Mouse (Mus musculus) midbrain, embryonic 16.5 days (tissue): ENCODE data around the gene Cenpl. TPM values are rescaled to one million over a fixed set of nuclear protein-coding genes. Genes with fewer than 3 reads are reported as not detected.

ENCODE experiments used
- ATAC-seq: fragments of 200-750 bp; cut with Nextera tagmentation; 2 replicates; pipeline ENCODE4 v1.8.0; 2017; ENCODE audit warnings: moderate TSS enrichment
- H3K27ac ChIP-seq: fragments of 300-500 bp; sonication (generic); 2 replicates; pipeline ENCODE4 v1.5.1; 2014; ENCODE audit warnings: mild to moderate bottlenecking, low read length, mixed read lengths
- H3K27me3 ChIP-seq: fragments of 300-500 bp; sonication (generic); 2 replicates; pipeline ENCODE4 v1.6.1; 2014; ENCODE audit warnings: low read depth, low read length, mixed read lengths; ENCODE audit not compliant: control insufficient read depth, insufficient read depth
- H3K36me3 ChIP-seq: fragments of 300-500 bp; sonication (generic); 2 replicates; pipeline ENCODE4 v1.6.1; 2014; ENCODE audit warnings: mild to moderate bottlenecking, low read length, moderate library complexity, mixed read lengths; ENCODE audit not compliant: control insufficient read depth, insufficient read depth
- H3K4me1 ChIP-seq: fragments of 300-500 bp; sonication (generic); 2 replicates; pipeline ENCODE4 v1.6.1; 2014; ENCODE audit warnings: mild to moderate bottlenecking, low read length, mixed read lengths; ENCODE audit not compliant: control insufficient read depth, insufficient read depth
- H3K4me2 ChIP-seq: fragments of 300-500 bp; sonication (generic); 2 replicates; pipeline ENCODE4 v1.6.1; 2014; ENCODE audit warnings: mild to moderate bottlenecking, low read length, mixed read lengths
- H3K4me3 ChIP-seq: fragments of 300-500 bp; sonication (generic); 2 replicates; pipeline ENCODE4 v1.5.1; 2014; ENCODE audit warnings: low read depth, mild to moderate bottlenecking, low read length, moderate library complexity, mixed read lengths
- H3K9ac ChIP-seq: fragments of 300-500 bp; sonication (generic); 2 replicates; pipeline ENCODE4 v1.6.1; 2014; ENCODE audit warnings: low read depth, low read length, mixed read lengths
- H3K9me3 ChIP-seq: fragments of 300-500 bp; sonication (generic); replicated peaks from 2 replicates; pipeline ENCODE4 v1.6.1; 2014; ENCODE audit warnings: mild to moderate bottlenecking, low read length, mixed read lengths; ENCODE audit not compliant: control insufficient read depth, poor library complexity, severe bottlenecking
- WGBS: fragments of 180-500 bp; shearing (Covaris S2); extraction: QIAGEN DNeasy Blood & Tissue Kit; methylation state at CpG from one replicate; pipeline ENCODE4 v1.1.7; 2014; 5-methylcytosine and 5-hydroxymethylcytosine counted together
- polyA plus RNA-seq: library from polyadenylated mRNA; unstranded; fragments of >200 nt; fragmentation: Nextera tagmentation; extraction: Ambion mirVana; gene quantifications from 2 replicates; pipeline ENCODE4 v1.2.1, GENCODE M21; 2015

Cenpl gene
- polyA plus RNA-seq, 1 experiment from 2014 or later, result 10.1 TPM

DNA sequence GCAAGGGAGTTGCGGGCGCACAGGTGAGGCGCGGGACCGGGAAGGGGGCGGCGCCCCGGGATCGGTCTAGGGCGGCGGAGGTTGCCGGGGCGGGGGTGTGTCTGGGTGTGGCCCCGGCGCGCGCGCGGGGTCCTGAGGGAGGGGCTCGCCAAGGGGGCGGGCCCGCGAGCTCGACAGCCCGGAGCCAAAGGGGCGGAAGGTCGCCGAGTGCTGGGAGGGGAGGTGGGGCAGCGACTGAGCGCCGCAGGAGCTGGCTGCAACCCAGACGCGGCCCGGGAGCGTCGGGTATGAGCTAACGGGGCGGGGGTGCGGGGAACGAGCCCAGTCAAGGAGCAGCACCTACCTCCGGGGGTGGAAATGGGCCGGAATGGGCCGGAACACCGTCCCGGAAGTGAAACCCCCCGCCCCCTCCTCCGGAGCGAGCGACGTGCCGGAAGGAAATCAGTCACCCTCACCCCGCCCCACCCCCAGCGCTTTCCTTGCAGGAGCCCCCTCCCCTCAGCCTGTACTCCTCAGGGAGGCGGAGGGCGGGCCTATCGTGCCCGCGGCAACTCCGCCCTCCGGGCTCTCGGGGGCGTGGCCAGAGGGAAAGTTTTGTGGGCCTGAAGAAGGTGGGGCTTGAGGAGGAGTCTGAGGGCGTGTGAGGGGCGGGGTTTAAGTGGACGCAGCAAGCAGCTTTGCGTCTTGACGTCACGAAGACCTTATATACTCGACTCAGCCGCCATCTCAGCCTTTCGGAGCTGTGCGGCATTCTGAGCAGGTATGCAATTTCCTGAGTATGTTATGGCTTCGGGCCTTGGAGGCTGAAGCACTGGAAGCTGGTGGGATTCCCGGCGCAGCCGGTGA lies 35.9 kb upstream of the Cenpl start, which contains the start of gene Zbtb37:
Gene Zbtb37 (minus strand): TSS at position 415 of the 846 bp plus-strand sequence.
- Histone ChIP-seq H3K9me3 (no peaks in the 10 kb centered on the region), H3K4me1 (peaks cover 27% of the 10 kb centered on the region), H3K36me3 (peaks cover 26% of the 10 kb centered on the region), H3K27me3 (no peaks in the 10 kb centered on the region), H3K4me3 (peak within 1 kb of the TSS; percentile 67), H3K9ac (peak within 1 kb of the TSS; percentile 88), H3K4me2 (peak within 1 kb of the TSS; percentile 84), H3K27ac (peak within 1 kb of the TSS; percentile 89)
- ATAC-seq, result peak; percentile 95
- under 1% methylated on average over 55 of the region's 76 CpGs for WGBS

DNA sequence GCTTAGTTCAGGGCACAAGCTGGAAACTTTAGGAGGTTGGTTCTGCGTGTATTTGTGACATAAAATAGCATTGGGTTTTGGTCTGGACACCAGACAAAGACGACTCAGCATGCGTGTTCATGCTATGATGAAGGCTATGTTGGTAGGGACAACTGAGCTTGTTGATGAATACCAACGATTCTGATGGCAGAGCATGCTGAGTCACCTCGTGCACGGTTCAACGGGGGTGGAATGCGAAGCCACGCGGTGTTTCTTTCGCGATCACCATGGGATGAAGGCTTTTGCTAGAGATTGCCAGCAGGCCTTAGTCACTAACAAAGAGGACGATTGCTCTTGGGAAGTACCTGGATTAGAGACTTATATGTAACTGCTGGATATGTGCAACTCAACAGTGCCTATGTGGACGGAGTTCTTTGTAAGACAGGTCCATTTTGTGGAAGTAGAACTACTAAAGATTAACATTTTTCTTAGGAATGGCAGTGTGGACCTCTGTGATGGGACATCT lies 35.2 kb upstream of the Cenpl start:
- under 1% methylated on average over 14 of the region's 14 CpGs for WGBS

DNA sequence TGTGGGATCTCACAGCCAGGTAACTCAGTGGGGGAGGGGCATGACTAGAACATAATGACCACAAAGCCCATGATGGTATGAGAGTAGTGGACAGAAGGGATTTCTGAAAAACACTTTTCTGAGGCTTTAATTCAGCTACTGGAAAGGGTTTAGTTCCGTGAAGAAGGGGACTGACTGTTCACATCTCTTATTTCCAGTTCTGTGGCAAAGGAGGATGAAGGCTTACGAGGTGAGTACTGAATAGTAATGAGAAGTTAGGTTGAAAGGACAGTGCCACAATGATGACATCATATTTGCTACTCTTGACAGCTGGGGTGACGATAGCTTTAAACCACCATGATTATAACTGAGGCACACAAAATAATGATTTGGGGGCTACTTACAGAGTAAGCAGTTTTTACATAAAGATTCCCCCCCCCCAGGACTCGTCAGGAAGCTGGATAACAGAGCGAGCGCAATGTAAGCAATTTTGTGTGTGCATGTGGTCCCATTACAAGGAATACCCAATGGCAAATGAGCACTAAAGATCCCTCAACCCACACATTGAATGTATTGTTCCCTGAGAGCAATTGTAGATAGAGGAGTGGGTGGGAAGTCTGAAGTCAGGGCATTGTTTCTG lies 34.6 kb upstream of the Cenpl start:
- no peaks in the 10 kb centered on the region for H3K9me3 ChIP-seq
- H3K4me3 ChIP-seq, result peak overlapping the region; percentile 67
- peaks cover 22% of the 10 kb centered on the region for H3K36me3 ChIP-seq
- no peak for ATAC-seq
- 0% methylated on average over 6 of the region's 6 CpGs for WGBS
- H3K4me2 ChIP-seq, result peak overlapping the region; percentile 84
- H3K27ac ChIP-seq, result peak overlapping the region; percentile 89
- H3K4me1 ChIP-seq, result peaks cover 27% of the 10 kb centered on the region
- H3K27me3 ChIP-seq, result no peaks in the 10 kb centered on the region
- H3K9ac ChIP-seq, result peak overlapping the region; percentile 86

More for the DNA sequence above, 35.2 kb upstream of the Cenpl start:
- peak overlapping the region; percentile 86 for H3K9ac ChIP-seq
- H3K4me1 ChIP-seq, result peaks cover 27% of the 10 kb centered on the region
- peak overlapping the region; percentile 89 for H3K27ac ChIP-seq
- H3K36me3 ChIP-seq, result peaks cover 24% of the 10 kb centered on the region
- peak; percentile 43 for ATAC-seq
- H3K27me3 ChIP-seq, result no peaks in the 10 kb centered on the region
- peak overlapping the region; percentile 67 for H3K4me3 ChIP-seq
- H3K9me3 ChIP-seq, result no peaks in the 10 kb centered on the region
- peak overlapping the region; percentile 84 for H3K4me2 ChIP-seq

DNA sequence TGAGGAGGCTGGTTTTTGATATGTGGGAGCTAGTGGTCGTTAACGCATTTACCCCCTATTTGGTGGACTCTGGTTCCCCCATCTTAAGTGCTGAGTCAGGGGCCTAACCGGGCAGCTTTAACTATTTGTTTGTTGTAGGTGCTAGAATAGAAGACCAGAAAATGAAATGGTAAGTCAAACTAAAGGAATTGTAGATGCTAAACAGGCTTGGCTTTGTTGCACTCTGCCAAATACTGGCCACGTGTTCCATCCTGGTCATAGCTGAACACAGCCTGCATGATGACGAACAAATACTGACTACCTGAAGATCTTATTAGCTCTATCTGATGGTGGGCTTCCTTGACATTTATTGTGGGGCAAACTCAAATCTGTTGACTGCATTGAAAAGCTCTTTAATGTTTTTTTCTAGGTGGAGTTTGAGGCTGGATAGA lies 34.1 kb upstream of the Cenpl start:
- Histone ChIP-seq H3K4me3 (peak overlapping the region; percentile 67), H3K27ac (peak overlapping the region; percentile 89), H3K27me3 (no peaks in the 10 kb centered on the region), H3K4me2 (peak overlapping the region; percentile 84), H3K4me1 (peaks cover 27% of the 10 kb centered on the region), H3K9ac (peak overlapping the region; percentile 86), H3K9me3 (no peaks in the 10 kb centered on the region), H3K36me3 (peaks cover 18% of the 10 kb centered on the region)
- WGBS, result 0% methylated on average over 5 of the region's 5 CpGs
- no peak for ATAC-seq

DNA sequence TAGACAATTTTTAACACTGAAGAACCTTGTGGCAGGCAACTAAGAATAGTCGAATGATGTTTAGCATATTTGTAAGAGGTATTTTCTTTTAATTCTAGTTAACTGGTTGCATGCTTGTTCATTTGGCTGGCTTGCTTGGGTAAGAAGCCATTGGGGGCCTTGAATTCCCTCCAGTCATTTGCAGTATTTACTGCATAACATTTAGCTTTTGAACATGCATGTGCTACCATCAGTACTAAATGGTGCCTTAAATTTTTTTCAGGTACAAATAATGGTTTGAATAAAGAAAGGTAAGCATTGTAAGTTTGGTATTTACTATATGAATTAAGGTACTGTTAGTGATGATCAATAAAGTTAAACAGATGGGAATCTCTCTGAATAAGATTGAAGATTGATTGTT lies 33.5 kb upstream of the Cenpl start:
- Histone ChIP-seq H3K4me3 (peak overlapping the region; percentile 67), H3K27ac (peak overlapping the region; percentile 89), H3K4me1 (peaks cover 27% of the 10 kb centered on the region), H3K27me3 (no peaks in the 10 kb centered on the region), H3K36me3 (peaks cover 16% of the 10 kb centered on the region), H3K9me3 (no peaks in the 10 kb centered on the region), H3K9ac (peak overlapping the region; percentile 86), H3K4me2 (peak overlapping the region; percentile 84)
- no peak for ATAC-seq
- 2% methylated on average over 1 of the region's 1 CpGs for WGBS

DNA sequence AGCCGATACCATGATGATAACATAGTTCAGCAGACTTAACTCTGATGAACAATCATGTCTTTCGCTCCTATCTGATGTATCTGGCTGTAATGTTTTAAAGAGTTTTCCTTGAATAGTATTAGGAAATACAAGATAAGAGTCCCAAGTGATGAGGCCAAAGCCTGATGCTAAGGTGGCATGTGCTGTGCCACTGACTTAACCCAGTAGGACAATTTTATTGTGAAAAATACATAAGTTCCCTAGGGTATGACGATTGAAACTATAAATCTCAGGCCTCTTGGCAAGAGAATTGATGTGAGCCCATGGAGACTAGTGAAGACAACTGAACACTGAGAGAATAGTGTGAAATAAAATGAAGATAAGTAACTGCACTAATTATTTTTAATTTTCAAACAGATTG lies 32.9 kb upstream of the Cenpl start:
- peaks cover 27% of the 10 kb centered on the region for H3K4me1 ChIP-seq
- H3K4me2 ChIP-seq, result peak overlapping the region; percentile 49
- no peak for ATAC-seq
- H3K4me3 ChIP-seq, result peak overlapping the region; percentile 24
- H3K27ac ChIP-seq, result no peak overlapping the region
- peak overlapping the region; percentile 49; the same call in 1 of the 2 replicates for H3K9ac ChIP-seq
- no peaks in the 10 kb centered on the region for H3K27me3 ChIP-seq
- H3K9me3 ChIP-seq, result no peaks in the 10 kb centered on the region
- 28% methylated on average over 3 of the region's 3 CpGs for WGBS
- H3K36me3 ChIP-seq, result peaks cover 16% of the 10 kb centered on the region

DNA sequence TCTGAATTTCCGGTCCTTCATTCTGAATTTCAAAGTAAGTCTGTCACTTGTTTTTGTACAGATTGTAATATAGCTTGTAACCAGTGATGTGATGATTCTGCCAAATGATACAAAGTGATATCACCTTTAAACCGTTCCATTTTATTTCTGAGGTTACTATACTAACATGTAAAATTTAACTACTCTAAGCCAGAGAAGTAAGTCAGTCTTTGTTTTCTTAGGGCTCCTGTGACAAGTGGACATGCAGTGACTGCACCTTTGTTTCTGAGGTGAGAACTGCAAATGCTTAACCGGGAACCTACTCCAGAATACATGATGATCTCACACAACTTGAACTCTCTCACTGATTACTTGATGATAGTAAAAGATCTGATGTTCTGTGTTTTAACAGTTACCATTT lies 32.5 kb upstream of the Cenpl start:
- WGBS, result 42% methylated on average over 3 of the region's 3 CpGs
- Histone ChIP-seq H3K36me3 (peaks cover 16% of the 10 kb centered on the region), H3K4me2 (peak overlapping the region; percentile 49; the same call in 1 of the 2 replicates), H3K4me1 (peaks cover 27% of the 10 kb centered on the region), H3K4me3 (peak overlapping the region; percentile 24; the same call in 1 of the 2 replicates), H3K27ac (no peak overlapping the region), H3K27me3 (no peaks in the 10 kb centered on the region), H3K9ac (no peak overlapping the region), H3K9me3 (no peaks in the 10 kb centered on the region)
- ATAC-seq, result no peak

DNA sequence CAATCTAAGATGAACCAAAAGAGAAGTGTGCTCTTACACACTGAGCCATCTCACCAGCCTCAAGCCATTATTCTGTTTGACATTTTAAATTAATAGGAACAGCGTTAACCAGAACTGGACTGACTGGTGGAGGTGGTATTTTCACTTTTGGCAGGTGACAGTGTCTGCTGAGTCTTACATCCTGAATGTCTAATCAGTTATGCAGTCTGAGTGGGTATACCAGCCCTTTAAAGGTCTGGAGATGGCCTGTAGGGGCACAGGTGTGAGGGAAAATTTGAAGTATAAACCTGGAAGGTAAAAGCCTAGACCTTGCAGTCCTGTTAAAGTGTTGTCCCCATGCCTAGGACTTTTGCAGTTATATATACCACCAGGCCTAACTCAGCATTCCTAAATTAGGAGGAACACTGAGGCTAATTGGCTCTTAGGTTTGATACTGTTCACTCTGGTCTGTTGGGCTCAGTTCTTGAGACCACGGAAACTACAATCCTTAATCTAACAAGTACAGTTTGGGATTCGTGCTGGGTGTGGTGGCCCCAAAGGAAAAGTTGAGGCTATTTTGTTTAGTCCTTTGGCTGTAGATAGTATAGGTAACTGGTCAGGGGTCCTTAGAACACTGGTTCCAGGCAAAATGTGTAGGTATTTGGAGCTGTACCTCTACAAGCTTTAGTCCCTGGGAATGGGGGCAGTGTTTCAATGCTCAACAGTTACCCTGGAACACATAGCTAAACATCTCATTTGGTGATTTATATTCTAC lies 31.4 kb upstream of the Cenpl start:
- 10% methylated on average over 3 of the region's 3 CpGs for WGBS
- Histone ChIP-seq H3K9ac (no peak overlapping the region), H3K36me3 (peaks cover 16% of the 10 kb centered on the region)

More for the DNA sequence above, 31.4 kb upstream of the Cenpl start:
- Histone ChIP-seq H3K27ac (no peak overlapping the region), H3K4me3 (no peak overlapping the region), H3K27me3 (no peaks in the 10 kb centered on the region), H3K4me2 (no peak overlapping the region), H3K9me3 (no peaks in the 10 kb centered on the region), H3K4me1 (peaks cover 19% of the 10 kb centered on the region)
- no peak for ATAC-seq
